Mouse (Mus musculus): ENCODE measurements around the gene Tmprss9.

The Tmprss9 gene

DNA sequence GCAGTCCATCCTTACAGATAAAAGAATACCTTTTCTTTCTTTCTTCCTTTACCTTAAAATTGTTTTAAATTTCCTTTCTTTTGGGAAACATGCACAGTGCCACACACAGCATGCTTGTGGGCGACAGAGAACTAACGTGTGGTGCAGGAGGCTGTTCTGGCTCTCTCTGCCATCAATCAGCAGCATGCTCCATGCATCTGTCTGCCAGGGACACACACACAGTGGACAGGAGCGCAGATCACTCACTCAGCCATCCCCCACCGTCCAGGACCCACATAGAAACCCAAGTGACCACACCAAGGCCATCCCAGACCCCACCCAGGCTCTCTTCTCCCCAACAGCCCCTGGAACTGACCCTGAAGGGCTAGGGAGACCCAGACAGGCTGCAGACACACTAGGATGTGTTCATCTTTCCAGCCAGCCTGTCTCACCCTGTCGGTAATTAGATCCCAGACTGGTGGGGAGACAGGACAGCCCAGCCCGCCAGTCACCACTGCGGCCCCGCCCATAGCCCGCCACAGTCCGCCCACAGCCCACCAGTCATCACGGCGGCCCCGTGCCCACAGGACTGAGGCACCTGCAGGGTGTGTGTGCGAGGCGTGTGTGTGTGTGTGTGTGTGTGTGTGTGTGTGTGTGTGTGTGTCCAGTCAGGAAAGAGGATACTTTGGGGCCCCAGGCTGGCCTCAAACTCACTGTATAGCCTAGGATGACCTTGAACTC, 67.3 kb downstream of the Tmprss9 start:
- DNase-seq = peak in 1 of 2 experiments; percentile 33

DNA sequence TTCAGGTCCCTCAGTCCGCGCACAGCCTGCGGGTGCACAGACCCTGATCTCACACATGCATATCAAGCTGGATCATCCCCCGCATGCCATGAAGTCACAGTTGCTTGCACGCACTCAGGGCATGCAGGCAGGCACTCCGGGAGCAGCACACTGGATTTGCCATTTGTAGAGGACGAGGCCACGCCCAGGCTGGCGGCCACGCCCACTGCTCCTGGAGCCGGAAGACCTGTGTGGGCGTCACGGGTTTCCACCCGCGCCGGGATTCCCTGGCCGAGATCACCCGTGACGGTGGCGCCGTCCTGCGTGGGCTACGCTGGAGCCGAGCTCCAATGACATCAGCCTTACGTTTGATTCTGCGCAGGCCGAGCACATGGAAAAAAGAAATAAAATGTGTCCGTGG, 68.0 kb downstream of the Tmprss9 start:
- DNase-seq = peak; percentile 70 to 73

DNA sequence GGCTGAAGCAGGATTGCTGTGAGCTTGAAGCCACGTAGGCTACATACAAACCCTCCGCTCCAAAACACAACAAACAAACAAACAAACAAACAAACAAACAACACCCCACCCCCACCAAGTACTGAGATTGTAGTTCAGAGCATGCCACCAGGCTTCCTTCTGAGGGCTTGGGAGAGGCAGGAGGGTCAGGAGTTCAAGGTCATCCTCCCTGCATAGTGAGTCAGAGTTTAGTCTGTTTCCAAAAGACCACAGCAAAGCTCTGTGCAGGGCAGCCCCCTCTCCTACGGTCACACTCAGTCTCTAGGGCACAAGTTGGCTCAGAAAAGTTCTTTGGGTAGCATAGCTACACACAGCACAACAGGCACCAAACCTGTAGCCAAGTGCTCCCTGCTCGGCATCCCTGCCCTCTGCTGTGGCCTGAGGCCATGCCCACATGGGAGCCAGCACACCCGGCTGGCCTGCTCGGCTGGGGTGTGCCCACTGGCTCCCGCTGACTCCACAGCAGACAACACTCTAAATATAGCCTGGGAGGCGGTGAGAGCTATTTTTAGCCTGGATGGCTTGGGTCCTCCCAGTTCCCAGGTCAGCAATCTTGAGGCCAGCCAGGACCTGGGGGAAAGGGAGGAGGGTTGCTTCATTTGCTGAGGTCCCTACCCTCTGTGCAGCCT, 68.8 kb downstream of the Tmprss9 start:
- DNase-seq = peak in 1 of 2 experiments; percentile 59

DNA sequence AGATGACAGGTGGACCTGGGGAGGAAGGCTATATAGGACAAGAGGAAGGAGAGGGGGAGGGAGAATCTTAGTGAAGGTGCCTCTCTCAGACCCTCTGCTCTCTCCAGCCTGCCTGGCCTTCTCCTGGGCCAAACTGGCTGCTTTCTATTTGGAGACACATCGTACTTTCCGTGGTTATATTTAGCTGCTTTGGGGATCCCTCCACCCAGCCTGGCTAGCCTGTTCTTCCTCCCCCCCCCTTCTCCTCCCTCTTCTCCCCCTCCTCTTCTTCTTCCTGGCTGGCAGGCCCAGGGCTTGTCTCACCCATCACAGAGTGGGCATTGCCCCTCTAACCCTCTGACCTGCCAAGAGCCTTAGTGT, 69.3 kb downstream of the Tmprss9 start:
- no peak for DNase-seq

DNA sequence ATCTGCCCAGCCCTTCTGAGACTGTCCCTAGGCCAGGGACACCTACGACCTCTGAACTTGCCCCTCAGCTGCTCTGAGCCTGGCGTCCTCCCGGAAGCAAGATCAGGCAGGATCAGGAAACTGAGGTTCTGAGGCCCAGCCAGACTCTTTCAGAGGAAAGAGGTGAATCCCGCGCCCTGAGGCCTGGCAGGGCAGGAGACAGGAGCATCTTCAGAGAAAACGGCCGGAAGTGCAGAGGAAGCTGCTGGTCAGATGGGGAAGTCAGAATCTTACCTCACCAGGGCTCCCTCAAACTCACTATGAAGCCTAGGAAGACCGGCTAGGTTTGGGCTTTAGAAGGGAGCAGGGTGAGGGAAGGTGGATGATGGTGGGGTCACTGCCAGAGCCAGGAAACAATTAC, 71.3 kb downstream of the Tmprss9 start:
- no peak for DNase-seq

DNA sequence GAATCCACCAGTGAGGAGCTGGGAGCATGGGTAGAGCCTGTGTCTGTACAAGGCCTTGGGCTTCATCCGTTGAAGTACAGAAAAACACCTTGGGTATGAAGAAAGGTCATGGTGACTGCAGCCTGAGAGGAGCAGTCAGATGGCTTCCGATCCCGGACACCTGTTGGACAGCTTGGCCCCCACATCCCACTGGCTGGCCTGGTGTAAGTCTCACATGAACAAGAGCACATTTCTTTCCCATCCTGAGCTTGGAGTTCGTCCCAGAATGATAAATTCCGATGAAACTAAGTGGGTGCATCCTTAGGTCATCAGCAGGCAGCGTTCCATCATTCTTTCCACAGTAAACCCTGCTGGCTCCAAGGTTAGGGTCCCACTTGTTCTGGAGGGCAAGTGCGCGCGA, 72.1 kb downstream of the Tmprss9 start:
- DNase-seq = no peak

DNA sequence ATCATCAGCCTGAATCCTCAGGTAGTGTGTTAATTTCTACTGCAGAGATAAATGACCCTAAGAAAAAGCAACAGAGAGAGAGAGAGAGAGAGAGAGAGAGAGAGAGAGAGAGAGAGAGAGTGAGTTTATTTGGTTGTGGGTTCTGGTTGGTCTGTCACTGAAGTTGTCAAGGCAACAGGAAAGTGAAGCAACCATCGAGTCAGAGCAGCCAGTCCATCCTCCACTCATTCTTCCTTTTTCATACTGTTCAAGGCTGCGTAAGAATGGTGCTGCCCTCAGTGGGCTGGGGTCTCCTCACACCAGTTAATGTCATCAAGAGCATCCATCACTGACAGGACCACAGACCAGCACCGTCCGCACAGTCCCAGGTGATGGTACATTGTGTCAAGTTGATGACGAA, 72.6 kb downstream of the Tmprss9 start:
- no peak for DNase-seq

DNA sequence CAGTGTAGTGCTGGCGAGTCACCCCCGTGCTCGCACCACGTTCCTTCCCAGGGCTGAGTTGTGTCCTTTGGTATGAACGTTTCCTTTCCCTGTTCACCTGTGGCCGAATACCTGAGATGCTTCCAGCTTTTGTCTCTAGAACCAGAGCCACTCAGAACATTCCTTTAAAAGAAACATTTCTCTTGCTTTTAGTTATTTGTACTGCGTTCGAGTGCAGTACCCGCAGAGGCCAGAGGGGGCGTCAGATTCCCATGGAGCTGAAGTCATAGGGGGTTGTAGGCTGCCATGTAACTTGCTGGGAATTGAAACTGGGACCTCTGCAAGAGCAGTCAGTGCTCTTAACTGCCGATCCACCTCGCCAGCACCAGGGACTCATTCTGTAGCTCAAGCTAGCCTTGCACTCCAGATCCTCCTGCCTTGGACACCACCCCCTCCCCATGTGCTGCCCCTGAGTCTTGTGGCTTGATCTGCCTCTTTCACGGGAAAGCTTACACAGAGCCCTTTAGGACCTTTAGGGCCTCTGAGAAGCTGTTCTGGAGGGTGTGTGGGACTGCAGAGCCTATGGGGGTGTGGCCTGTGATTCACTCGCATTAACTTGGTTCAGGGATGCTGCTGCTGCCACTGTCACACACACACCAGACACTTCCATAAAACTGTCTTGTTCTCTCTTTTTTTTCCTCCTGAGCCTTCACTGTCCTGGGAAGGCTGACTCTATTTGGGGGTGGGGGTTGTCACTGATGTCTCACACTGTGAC, 75.2 kb downstream of the Tmprss9 start:
- DNase-seq = no peak

DNA sequence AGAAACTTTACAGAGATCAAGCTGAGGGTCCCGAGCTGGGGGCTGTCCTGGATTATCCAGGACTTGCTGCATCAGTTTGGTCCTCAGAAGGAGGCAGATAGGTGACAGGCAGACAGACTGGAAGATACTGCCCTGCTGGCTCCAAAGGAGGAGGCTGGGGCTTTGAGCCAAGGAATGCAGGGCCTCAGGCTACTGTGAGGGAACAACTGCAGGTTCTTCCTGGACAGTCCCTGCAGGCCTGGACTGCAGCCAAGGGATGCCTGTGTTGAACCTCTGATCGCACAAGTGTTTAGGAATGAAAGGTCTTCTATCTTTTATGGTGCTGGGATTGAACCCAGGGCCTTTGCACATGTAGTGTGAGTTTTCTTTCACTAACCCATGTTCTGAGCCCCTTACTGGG, 76.2 kb downstream of the Tmprss9 start:
- no peak for DNase-seq

DNA sequence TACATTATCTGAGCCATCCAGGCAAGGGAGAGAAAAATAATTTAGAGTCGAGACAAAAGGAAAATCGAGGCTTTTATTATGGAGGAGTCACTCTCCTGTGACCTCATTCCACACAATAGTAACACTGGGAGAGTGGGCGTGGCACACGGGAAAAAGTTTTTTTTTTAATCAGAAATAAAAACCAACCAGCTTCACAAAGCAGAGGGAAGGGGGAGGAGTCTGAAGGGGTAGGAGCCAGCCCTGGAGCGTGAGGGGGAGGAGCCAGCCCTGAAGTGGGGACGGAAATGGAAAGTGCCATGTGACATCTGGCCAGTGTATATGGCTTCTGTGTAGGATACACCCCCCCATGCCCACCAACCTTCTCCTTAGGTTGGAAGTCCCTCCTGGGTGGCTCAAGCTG, 76.9 kb downstream of the Tmprss9 start:
- DNase-seq = no peak

DNA sequence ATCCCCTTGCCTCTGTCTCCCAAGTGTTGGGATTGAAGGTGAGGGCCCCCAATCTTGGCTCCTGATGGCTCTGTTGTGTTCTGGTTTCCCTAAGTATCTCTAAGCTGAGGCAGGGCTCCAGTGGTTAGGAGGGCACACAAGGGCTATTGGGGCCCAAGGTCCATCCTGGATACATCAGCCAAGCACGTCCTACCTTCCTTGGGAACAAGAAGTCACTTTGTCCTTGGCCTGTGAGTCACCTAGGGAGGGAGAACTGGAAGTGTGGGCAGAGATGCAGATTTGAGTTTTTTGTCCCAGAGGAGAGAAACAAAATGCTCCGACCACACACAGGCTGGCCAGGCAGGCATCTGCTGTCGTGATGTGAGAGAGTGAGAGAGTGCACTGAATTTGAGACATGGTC, 77.4 kb downstream of the Tmprss9 start:
- DNase-seq = no peak
